Mouse (Mus musculus): ENCODE measurements around the gene Hspg2.

Hspg2 gene

GRCm38 (mm10) chr4:137502801-137503200 is 34.2 kb downstream of the Hspg2 start:
- DNase-seq = no peak

- DNase-seq = no peak
Measured at GRCm38 (mm10) chr4:137503509-137503971, 35.0 kb downstream of the Hspg2 start.

GRCm38 (mm10) chr4:137506629-137507028 is 38.1 kb downstream of the Hspg2 start:
- no peak for DNase-seq

- no peak for DNase-seq
Measured at GRCm38 (mm10) chr4:137509528-137509927, 41.0 kb downstream of the Hspg2 start.

- peak; percentile 89 for DNase-seq
Measured at GRCm38 (mm10) chr4:137510021-137510696, 41.6 kb downstream of the Hspg2 start.

- no peak for DNase-seq
Measured at GRCm38 (mm10) chr4:137512897-137513296, 44.3 kb downstream of the Hspg2 start.

- DNase-seq = no peak
Measured at GRCm38 (mm10) chr4:137517989-137518691, 49.6 kb downstream of the Hspg2 start.

GRCm38 (mm10) chr4:137518746-137519145 is 50.2 kb downstream of the Hspg2 start:
- DNase-seq = no peak

- DNase-seq = no peak
Measured at GRCm38 (mm10) chr4:137520346-137520745, 51.8 kb downstream of the Hspg2 start.

- DNase-seq = no peak
Measured at GRCm38 (mm10) chr4:137521966-137522365, 53.4 kb downstream of the Hspg2 start.

GRCm38 (mm10) chr4:137525426-137525825 is 56.9 kb downstream of the Hspg2 start:
- no peak for DNase-seq

- DNase-seq = peak; percentile 20
Measured at GRCm38 (mm10) chr4:137527368-137527767, 58.8 kb downstream of the Hspg2 start.

- DNase-seq = no peak
Measured at GRCm38 (mm10) chr4:137527872-137528271, 59.3 kb downstream of the Hspg2 start.

GRCm38 (mm10) chr4:137540356-137540755 is 71.8 kb downstream of the Hspg2 start:
- no peak for DNase-seq

GRCm38 (mm10) chr4:137542968-137543367 is 74.4 kb downstream of the Hspg2 start:
- no peak for DNase-seq

- no peak for DNase-seq
Measured at GRCm38 (mm10) chr4:137545568-137545967, 77.0 kb downstream of the Hspg2 start.

GRCm38 (mm10) chr4:137546003-137546525 is 77.5 kb downstream of the Hspg2 start:
- peak; percentile 72 for DNase-seq

GRCm38 (mm10) chr4:137553466-137553865 is 84.9 kb downstream of the Hspg2 start:
- no peak for DNase-seq

GRCm38 (mm10) chr4:137556673-137557210 is 88.2 kb downstream of the Hspg2 start:
- DNase-seq = no peak

GRCm38 (mm10) chr4:137569873-137570272 is 101.3 kb downstream of the Hspg2 start:
- no peak for DNase-seq

GRCm38 (mm10) chr4:137574469-137574868 is 105.9 kb downstream of the Hspg2 start, which contains the start of gene Ldlrad2:
Ldlrad2 (minus strand) TSS chr4:137574569.
- no peak for DNase-seq

GRCm38 (mm10) chr4:137577486-137577885 is 108.9 kb downstream of the Hspg2 start:
- no peak for DNase-seq

GRCm38 (mm10) chr4:137578181-137578845 is 109.7 kb downstream of the Hspg2 start:
- peak; percentile 80 for DNase-seq
